15 mouse cellular contexts compared by ENCODE assay signal in genomic region chr4:118243791-118244190, GRCm38 (mm10). TPM values are rescaled to one million over a fixed set of nuclear protein-coding genes. Genes with fewer than 3 reads are reported as not detected.
DNase-seq lines count a peak whose midpoint lies in the region; ATAC-seq lines count a peak whose summit lies in the region.
"Had no signal": no experiment of that assay in that cellular context is flagged by ENCODE, and none has a peak within 500 bp of the region (broad histone marks: within the 10 kb centered on the region; RNA-seq: fewer than 3 reads in every experiment).

No protein-coding gene starts in this region.

- no peak overlapping the region for H3K4me2 ChIP-seq in intestine, embryonic 16.5 days (ENCODE audit: low read depth, low read length)
- H3K4me2 ChIP-seq in intestine, embryonic 15.5 days (replicated peaks) = no peak overlapping the region
- no peak overlapping the region for H3K4me2 ChIP-seq in hindbrain, embryonic 11.5 days (replicated peaks; ENCODE audit: low read depth, low read length)
- no peak overlapping the region for H3K4me2 ChIP-seq in neural tube, embryonic 14.5 days (ENCODE audit: low read depth, low read length)

- H3K4me3 ChIP-seq in intestine, embryonic 16.5 days (ENCODE audit: low read length) = no peak overlapping the region
- no peak overlapping the region for H3K4me3 ChIP-seq in intestine, embryonic 15.5 days (replicated peaks)
- H3K4me3 ChIP-seq in hindbrain, embryonic 11.5 days (ENCODE audit: low read depth, low read length) = no peak overlapping the region
- H3K4me3 ChIP-seq in neural tube, embryonic 14.5 days (ENCODE audit: low read depth, low read length) = no peak overlapping the region

- peaks cover 5% of the 10 kb centered on the region; the same call in 1 of the 2 replicates for H3K36me3 ChIP-seq in intestine, embryonic 16.5 days (ENCODE audit: control insufficient read depth, insufficient read depth, low read length)
- H3K36me3 ChIP-seq in intestine, embryonic 15.5 days = peaks cover 19% of the 10 kb centered on the region
- peaks cover 10% of the 10 kb centered on the region for H3K36me3 ChIP-seq in hindbrain, embryonic 11.5 days (ENCODE audit: control insufficient read depth, insufficient read depth, low read length)
- H3K36me3 ChIP-seq in neural tube, embryonic 14.5 days (ENCODE audit: control insufficient read depth, insufficient read depth, low read length) = peaks cover 27% of the 10 kb centered on the region

- no peak for DNase-seq in hindbrain, embryonic 11.5 days (ENCODE audit: low spot score)
- DNase-seq in kidney, postnatal 36 days = peak; percentile 41 to 60
- DNase-seq in cerebellum, postnatal 4 days (ENCODE audit: low spot score in 2 of 2) = no peak
- DNase-seq in adrenal gland, postnatal 14 days = no peak
- DNase-seq in urinary bladder, adult 18-20 months (ENCODE audit: low spot score in 2 of 2) = no peak
- DNase-seq: adrenal gland, postnatal 10 days; cerebellum, postnatal 10 days; heart, postnatal 4 days; layer of hippocampus, adult 9-11 months had no signal

- H3K27ac ChIP-seq in intestine, embryonic 16.5 days (ENCODE audit: low read length) = no peak overlapping the region
- H3K27ac ChIP-seq in intestine, embryonic 15.5 days = no peak overlapping the region
- peak overlapping the region; percentile 36; the same call in 1 of the 2 replicates for H3K27ac ChIP-seq in hindbrain, embryonic 11.5 days (ENCODE audit: low read depth, low read length)
- H3K27ac ChIP-seq in neural tube, embryonic 14.5 days (ENCODE audit: low read depth, low read length) = peak overlapping the region; percentile 44; the same call in 1 of the 2 replicates

- peaks cover 11% of the 10 kb centered on the region; the same call in 1 of the 2 replicates for H3K4me1 ChIP-seq in intestine, embryonic 16.5 days (ENCODE audit: control insufficient read depth, insufficient read depth, low read length)
- peaks cover 9% of the 10 kb centered on the region; the same call in 1 of the 2 replicates for H3K4me1 ChIP-seq in intestine, embryonic 15.5 days (replicated peaks)
- H3K4me1 ChIP-seq in hindbrain, embryonic 11.5 days (replicated peaks; ENCODE audit: control insufficient read depth, insufficient read depth, low read length) = no peaks in the 10 kb centered on the region
- H3K4me1 ChIP-seq in neural tube, embryonic 14.5 days (ENCODE audit: control insufficient read depth, insufficient read depth, low read length) = 0 out of 2 replicates have a peak, but pooled peaks cover 4% of the 10 kb centered on the region

- no peak for ATAC-seq in intestine, embryonic 16.5 days
- ATAC-seq in intestine, embryonic 15.5 days = no peak
- no peak for ATAC-seq in hindbrain, embryonic 11.5 days (ENCODE audit: low FRiP score)
- ATAC-seq in neural tube, embryonic 14.5 days (ENCODE audit: low read depth) = no peak; the same call in 1 of the 2 replicates
- ATAC-seq: lung, postnatal 0 days had no signal

- H3K9me3 ChIP-seq in intestine, embryonic 16.5 days (ENCODE audit: control insufficient read depth, low read length) = no peaks in the 10 kb centered on the region
- no peaks in the 10 kb centered on the region for H3K9me3 ChIP-seq in intestine, embryonic 15.5 days
- no peaks in the 10 kb centered on the region for H3K9me3 ChIP-seq in hindbrain, embryonic 11.5 days (ENCODE audit: control insufficient read depth, low read length)
- no peaks in the 10 kb centered on the region for H3K9me3 ChIP-seq in neural tube, embryonic 14.5 days (ENCODE audit: control insufficient read depth, low read length)

- peak overlapping the region; percentile 43 for H3K9ac ChIP-seq in intestine, embryonic 16.5 days (ENCODE audit: low read depth, low read length)
- no peak overlapping the region for H3K9ac ChIP-seq in intestine, embryonic 15.5 days
- no peak overlapping the region for H3K9ac ChIP-seq in hindbrain, embryonic 11.5 days (ENCODE audit: low read depth, low read length)
- H3K9ac ChIP-seq in neural tube, embryonic 14.5 days (replicated peaks; ENCODE audit: low read depth, low read length) = no peak overlapping the region

- no peaks in the 10 kb centered on the region for H3K27me3 ChIP-seq in intestine, embryonic 16.5 days (replicated peaks; ENCODE audit: control insufficient read depth, insufficient read depth, low read length)
- no peaks in the 10 kb centered on the region for H3K27me3 ChIP-seq in intestine, embryonic 15.5 days (replicated peaks)
- no peaks in the 10 kb centered on the region for H3K27me3 ChIP-seq in hindbrain, embryonic 11.5 days (ENCODE audit: control insufficient read depth, insufficient read depth, low read length)
- H3K27me3 ChIP-seq in neural tube, embryonic 14.5 days (ENCODE audit: control insufficient read depth, insufficient read depth, low read length) = no peaks in the 10 kb centered on the region

- WGBS in intestine, embryonic 16.5 days = 72% methylated on average over 7 of the region's 7 CpGs
- 65% methylated on average over 7 of the region's 7 CpGs for WGBS in intestine, embryonic 15.5 days
- 75% methylated on average over 7 of the region's 7 CpGs for WGBS in hindbrain, embryonic 11.5 days
- WGBS in neural tube, embryonic 14.5 days = 58% methylated on average over 7 of the region's 7 CpGs

RNA-seq across cellular contexts. Expression of gene Ptprf, which starts 47.4 kb away (rescaled TPM):
- polyA plus RNA-seq in intestine, embryonic 16.5 days (2015; fragmentation: Nextera tagmentation; extraction: Ambion mirVana) = 45.8 and 54.8 TPM in 2 replicates
- 57.7 and 62.4 TPM in 2 replicates for polyA plus RNA-seq in intestine, embryonic 15.5 days (2015; fragmentation: Nextera tagmentation; extraction: Ambion mirVana)
- 62.4 and 66.0 TPM in 2 replicates for polyA plus RNA-seq in hindbrain, embryonic 11.5 days (2014; fragmentation: Nextera tagmentation; extraction: Ambion mirVana)
- polyA plus RNA-seq in neural tube, embryonic 14.5 days (2014; fragmentation: Nextera tagmentation; extraction: Ambion mirVana) = 52.4 and 66.7 TPM in 2 replicates
- 63.5 and 64.3 TPM in 2 replicates for total RNA-seq in adrenal gland, postnatal 14 days (2021)
- total RNA-seq: granulocyte monocyte progenitor cell, adult 5-6 weeks; monocyte, adult 5-6 weeks had no signal

Comparison
In these comparisons a context has a peak if more than half of its experiments do, and no peak if none do; other contexts are left out.
1. H3K27ac ChIP-seq: peak in hindbrain, embryonic 11.5 days (single experiment) and neural tube, embryonic 14.5 days (single experiment); none in intestine, embryonic 16.5 days (single experiment) and intestine, embryonic 15.5 days (single experiment).
2. DNase-seq: peak in kidney, postnatal 36 days (2 of 2); none in hindbrain, embryonic 11.5 days (single experiment), cerebellum, postnatal 4 days (0 of 2), adrenal gland, postnatal 14 days (single experiment) and urinary bladder, adult 18-20 months (0 of 2).